Mouse (Mus musculus) midbrain, embryonic 15.5 days (tissue): ENCODE data around the gene A430078G23Rik. TPM values are rescaled to one million over a fixed set of nuclear protein-coding genes. Genes with fewer than 3 reads are reported as not detected.
"Not testable (repeated sequence)": the region's sequence is repeated elsewhere in the genome, so short reads cannot be mapped to it uniquely, and the experiment has no call there.

Source experiments
- ATAC-seq: fragments of 200-750 bp; cut with Nextera tagmentation; replicated peaks from 2 replicates; pipeline ENCODE4 v1.8.0; 2017; ENCODE audit warnings: moderate TSS enrichment
- H3K27ac ChIP-seq: fragments of 300-500 bp; sonication (generic); 2 replicates; pipeline ENCODE4 v1.5.1; 2015; ENCODE audit warnings: mild to moderate bottlenecking, inconsistent platforms
- H3K27me3 ChIP-seq: fragments of 300-500 bp; sonication (generic); replicated peaks from 2 replicates; pipeline ENCODE4 v1.6.1; 2015; ENCODE audit warnings: inconsistent platforms
- H3K36me3 ChIP-seq: fragments of 300-500 bp; sonication (generic); replicated peaks from 2 replicates; pipeline ENCODE4 v1.6.1; 2015; ENCODE audit warnings: inconsistent platforms
- H3K4me1 ChIP-seq: fragments of 300-500 bp; sonication (generic); 2 replicates; pipeline ENCODE4 v1.6.1; 2015; ENCODE audit warnings: inconsistent platforms
- H3K4me2 ChIP-seq: fragments of 300-500 bp; sonication (generic); 2 replicates; pipeline ENCODE4 v1.6.1; 2015; ENCODE audit warnings: inconsistent platforms, mild to moderate bottlenecking, moderate library complexity
- H3K4me3 ChIP-seq: fragments of 300-500 bp; sonication (generic); 2 replicates; pipeline ENCODE4 v1.5.1; 2015; ENCODE audit warnings: mild to moderate bottlenecking, inconsistent platforms
- H3K9ac ChIP-seq: fragments of 300-500 bp; sonication (generic); 2 replicates; pipeline ENCODE4 v1.6.1; 2015; ENCODE audit warnings: mild to moderate bottlenecking, inconsistent platforms
- H3K9me3 ChIP-seq: fragments of 300-500 bp; sonication (generic); 2 replicates; pipeline ENCODE4 v1.6.1; 2016; ENCODE audit warnings: inconsistent platforms
- WGBS: fragments of 180-500 bp; shearing (Covaris S2); methylation state at CpG from one replicate; pipeline ENCODE4 v1.1.7; 2015; ENCODE audit warnings: mixed read lengths; 5-methylcytosine and 5-hydroxymethylcytosine counted together
- polyA plus RNA-seq: library from polyadenylated mRNA; unstranded; fragments of >200 nt; fragmentation: Nextera tagmentation; extraction: Ambion mirVana; gene quantifications from 2 replicates; pipeline ENCODE4 v1.2.1, GENCODE M21; 2015

Gene A430078G23Rik
- polyA plus RNA-seq, result not detected in 2 replicates

GRCm38 (mm10) chr8:3353189-3353810 is at the start of gene A430078G23Rik:
Gene A430078G23Rik, plus strand, starts transcription at chr8:3353415.
- H3K27me3 ChIP-seq, result no peaks in the 10 kb centered on the region
- 82% methylated on average over 13 of the region's 13 CpGs for WGBS

GRCm38 (mm10) chr8:3308205-3308800 is 44.9 kb upstream of the A430078G23Rik start:
- 94% methylated on average over 13 of the region's 13 CpGs for WGBS
- not testable (repeated sequence) for H3K36me3 ChIP-seq, H3K4me2 ChIP-seq, H3K4me3 ChIP-seq, H3K27me3 ChIP-seq, ATAC-seq, H3K9me3 ChIP-seq, H3K9ac ChIP-seq, H3K27ac ChIP-seq, H3K4me1 ChIP-seq

More at GRCm38 (mm10) chr8:3353189-3353810, at the start of gene A430078G23Rik:
- H3K9ac ChIP-seq, result no peak within 1 kb of the TSS
- no peak within 1 kb of the TSS for H3K4me3 ChIP-seq
- ATAC-seq, result no peak
- no peak within 1 kb of the TSS for H3K4me2 ChIP-seq
- no peaks in the 10 kb centered on the region for H3K36me3 ChIP-seq
- no peak within 1 kb of the TSS for H3K27ac ChIP-seq
- no peaks in the 10 kb centered on the region for H3K4me1 ChIP-seq
- no peaks in the 10 kb centered on the region for H3K9me3 ChIP-seq

- no peak overlapping the region for H3K4me2 ChIP-seq
- WGBS, result 89% methylated on average over 11 of the region's 11 CpGs
- no peak for ATAC-seq
- no peaks in the 10 kb centered on the region for H3K36me3 ChIP-seq
- H3K27ac ChIP-seq, result no peak overlapping the region
- no peaks in the 10 kb centered on the region for H3K4me1 ChIP-seq
- H3K27me3 ChIP-seq, result no peaks in the 10 kb centered on the region
- no peak overlapping the region for H3K4me3 ChIP-seq
- no peak overlapping the region for H3K9ac ChIP-seq
- H3K9me3 ChIP-seq, result no peaks in the 10 kb centered on the region
Observed at GRCm38 (mm10) chr8:3309636-3310035, 43.6 kb upstream of the A430078G23Rik start.

- WGBS, result 75% methylated on average over 4 of the region's 4 CpGs
- Histone ChIP-seq H3K9me3 (no peaks in the 10 kb centered on the region), H3K27ac (no peak overlapping the region), H3K9ac (no peak overlapping the region), H3K4me2 (no peak overlapping the region), H3K4me1 (no peaks in the 10 kb centered on the region), H3K4me3 (no peak overlapping the region), H3K36me3 (no peaks in the 10 kb centered on the region), H3K27me3 (no peaks in the 10 kb centered on the region)
- no peak for ATAC-seq
Observed at GRCm38 (mm10) chr8:3311482-3311881, 41.7 kb upstream of the A430078G23Rik start.

- ATAC-seq, H3K4me2 ChIP-seq, H3K27ac ChIP-seq, H3K4me3 ChIP-seq, H3K9ac ChIP-seq, H3K36me3 ChIP-seq, H3K4me1 ChIP-seq, H3K27me3 ChIP-seq, H3K9me3 ChIP-seq: not testable (repeated sequence)
- WGBS, result 71% methylated on average over 1 of the region's 1 CpGs
Observed at GRCm38 (mm10) chr8:3313417-3313816, 39.8 kb upstream of the A430078G23Rik start.

GRCm38 (mm10) chr8:3313843-3314242 is 39.4 kb upstream of the A430078G23Rik start:
- Histone ChIP-seq H3K4me1 (no peaks in the 10 kb centered on the region), H3K4me2 (no peak overlapping the region), H3K27me3 (no peaks in the 10 kb centered on the region), H3K4me3 (no peak overlapping the region), H3K36me3 (no peaks in the 10 kb centered on the region), H3K27ac (no peak overlapping the region), H3K9me3 (no peaks in the 10 kb centered on the region), H3K9ac (no peak overlapping the region)
- WGBS, result 80% methylated on average over 3 of the region's 3 CpGs
- ATAC-seq, result no peak

GRCm38 (mm10) chr8:3314345-3314744 is 38.9 kb upstream of the A430078G23Rik start:
- Histone ChIP-seq H3K27ac (no peak overlapping the region), H3K36me3 (no peaks in the 10 kb centered on the region), H3K4me2 (no peak overlapping the region), H3K9me3 (no peaks in the 10 kb centered on the region), H3K9ac (no peak overlapping the region), H3K4me1 (no peaks in the 10 kb centered on the region), H3K27me3 (no peaks in the 10 kb centered on the region), H3K4me3 (no peak overlapping the region)
- WGBS, result 73% methylated on average over 2 of the region's 2 CpGs
- ATAC-seq, result no peak

GRCm38 (mm10) chr8:3316585-3316984 is 36.6 kb upstream of the A430078G23Rik start:
- Histone ChIP-seq H3K36me3 (no peaks in the 10 kb centered on the region), H3K4me1 (no peaks in the 10 kb centered on the region), H3K9ac (no peak overlapping the region), H3K4me2 (no peak overlapping the region), H3K27ac (no peak overlapping the region), H3K4me3 (no peak overlapping the region), H3K27me3 (no peaks in the 10 kb centered on the region), H3K9me3 (no peaks in the 10 kb centered on the region)
- no peak for ATAC-seq
- WGBS, result 90% methylated on average over 5 of the region's 5 CpGs

GRCm38 (mm10) chr8:3319267-3319666 is 33.9 kb upstream of the A430078G23Rik start:
- WGBS, result 96% methylated on average over 11 of the region's 11 CpGs

GRCm38 (mm10) chr8:3324253-3324652 is 29.0 kb upstream of the A430078G23Rik start:
- H3K36me3 ChIP-seq, result no peaks in the 10 kb centered on the region
- H3K4me1 ChIP-seq, result no peaks in the 10 kb centered on the region
- H3K4me3 ChIP-seq, result no peak overlapping the region
- 90% methylated on average over 2 of the region's 2 CpGs for WGBS
- H3K9me3 ChIP-seq, result no peaks in the 10 kb centered on the region
- no peak overlapping the region for H3K27ac ChIP-seq
- H3K27me3 ChIP-seq, result no peaks in the 10 kb centered on the region
- no peak for ATAC-seq
- no peak overlapping the region for H3K4me2 ChIP-seq
- no peak overlapping the region for H3K9ac ChIP-seq

More at GRCm38 (mm10) chr8:3319267-3319666, 33.9 kb upstream of the A430078G23Rik start:
- not testable (repeated sequence) for H3K9ac ChIP-seq, H3K9me3 ChIP-seq, H3K4me2 ChIP-seq, H3K4me1 ChIP-seq, H3K27ac ChIP-seq, H3K36me3 ChIP-seq, H3K27me3 ChIP-seq, H3K4me3 ChIP-seq, ATAC-seq

GRCm38 (mm10) chr8:3327056-3327455 is 26.2 kb upstream of the A430078G23Rik start:
- ATAC-seq, result no peak
- no peaks in the 10 kb centered on the region for H3K9me3 ChIP-seq
- H3K9ac ChIP-seq, result no peak overlapping the region
- WGBS, result 79% methylated on average over 1 of the region's 1 CpGs
- no peaks in the 10 kb centered on the region for H3K36me3 ChIP-seq
- no peaks in the 10 kb centered on the region for H3K4me1 ChIP-seq
- H3K27ac ChIP-seq, result no peak overlapping the region
- H3K4me2 ChIP-seq, result no peak overlapping the region
- H3K27me3 ChIP-seq, result no peaks in the 10 kb centered on the region
- no peak overlapping the region for H3K4me3 ChIP-seq

GRCm38 (mm10) chr8:3327538-3328245 is 25.5 kb upstream of the A430078G23Rik start:
- Histone ChIP-seq H3K9ac (no peak overlapping the region), H3K4me3 (no peak overlapping the region), H3K4me1 (no peaks in the 10 kb centered on the region), H3K27me3 (no peaks in the 10 kb centered on the region), H3K4me2 (no peak overlapping the region), H3K27ac (no peak overlapping the region), H3K9me3 (no peaks in the 10 kb centered on the region), H3K36me3 (no peaks in the 10 kb centered on the region)
- no peak for ATAC-seq
- WGBS, result 79% methylated on average over 8 of the region's 8 CpGs
